Mouse (Mus musculus): ENCODE results near the gene Enthd1.
"Not testable (repeated sequence)": the region's sequence is repeated elsewhere in the genome, so short reads cannot be mapped to it uniquely, and the experiment has no call there.

Gene Enthd1

DNA sequence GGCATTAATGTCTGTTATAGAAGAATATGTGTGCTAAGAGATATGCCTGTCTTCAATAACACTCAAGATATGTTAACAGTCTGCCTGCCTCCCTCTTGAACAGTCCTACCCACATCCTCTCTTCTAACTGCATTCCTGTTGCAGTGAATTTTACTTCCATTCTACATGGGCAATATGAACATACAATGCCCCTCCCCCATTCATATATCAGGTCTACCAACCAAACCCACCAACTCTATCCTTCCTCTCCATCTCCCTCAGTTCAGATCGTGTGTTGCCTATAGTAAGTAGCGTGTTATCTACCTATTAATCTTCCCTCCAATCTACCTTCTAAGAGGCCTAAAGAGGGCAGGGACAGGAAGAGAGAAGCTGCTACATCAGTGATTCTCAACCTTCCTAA lies 26.9 kb downstream of the Enthd1 start:
- DNase-seq (ENCODE audit: low read depth, low spot score): no peak

DNA sequence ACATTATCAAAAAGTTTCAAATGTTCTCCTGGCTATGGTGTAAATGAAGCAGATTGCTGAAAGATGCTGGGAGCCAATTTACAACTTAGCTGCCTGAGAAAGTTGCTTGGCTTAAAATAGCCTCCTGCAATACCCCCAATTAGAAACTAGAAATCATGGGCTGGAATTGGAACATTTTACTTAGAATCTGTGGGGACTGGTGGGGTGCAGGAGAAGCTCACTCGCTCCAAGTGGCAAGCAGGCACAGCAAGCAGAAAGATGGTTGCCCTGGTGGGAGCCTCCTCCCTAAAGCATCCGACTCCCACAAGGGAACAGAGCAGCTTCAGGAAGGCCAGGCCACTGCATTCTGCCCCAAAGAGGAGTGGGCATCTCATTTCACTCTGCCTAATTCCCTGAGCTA lies 28.9 kb downstream of the Enthd1 start:
- no peak for DNase-seq (ENCODE audit: low read depth, low spot score)

DNA sequence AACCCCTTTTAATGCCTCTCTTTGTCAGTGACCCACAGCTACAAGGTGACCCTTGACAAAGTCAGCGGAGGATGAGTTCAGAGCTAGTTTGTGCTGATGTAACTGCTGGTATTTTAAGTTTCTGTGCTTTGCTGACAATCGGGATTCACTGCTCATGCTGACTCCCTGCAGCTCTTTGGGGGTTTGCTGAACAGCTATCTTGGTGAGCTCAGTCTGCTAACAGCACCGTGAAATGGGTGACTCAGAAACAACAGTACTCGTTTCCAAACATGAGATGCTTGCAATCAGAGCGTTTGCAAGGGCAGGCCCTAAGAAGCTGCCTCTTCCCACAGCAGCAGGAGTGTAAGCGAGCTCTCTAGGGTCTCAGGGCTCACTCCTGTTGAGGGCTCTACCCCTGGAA lies 31.7 kb downstream of the Enthd1 start:
- no peak for DNase-seq (ENCODE audit: low read depth, low spot score)

DNA sequence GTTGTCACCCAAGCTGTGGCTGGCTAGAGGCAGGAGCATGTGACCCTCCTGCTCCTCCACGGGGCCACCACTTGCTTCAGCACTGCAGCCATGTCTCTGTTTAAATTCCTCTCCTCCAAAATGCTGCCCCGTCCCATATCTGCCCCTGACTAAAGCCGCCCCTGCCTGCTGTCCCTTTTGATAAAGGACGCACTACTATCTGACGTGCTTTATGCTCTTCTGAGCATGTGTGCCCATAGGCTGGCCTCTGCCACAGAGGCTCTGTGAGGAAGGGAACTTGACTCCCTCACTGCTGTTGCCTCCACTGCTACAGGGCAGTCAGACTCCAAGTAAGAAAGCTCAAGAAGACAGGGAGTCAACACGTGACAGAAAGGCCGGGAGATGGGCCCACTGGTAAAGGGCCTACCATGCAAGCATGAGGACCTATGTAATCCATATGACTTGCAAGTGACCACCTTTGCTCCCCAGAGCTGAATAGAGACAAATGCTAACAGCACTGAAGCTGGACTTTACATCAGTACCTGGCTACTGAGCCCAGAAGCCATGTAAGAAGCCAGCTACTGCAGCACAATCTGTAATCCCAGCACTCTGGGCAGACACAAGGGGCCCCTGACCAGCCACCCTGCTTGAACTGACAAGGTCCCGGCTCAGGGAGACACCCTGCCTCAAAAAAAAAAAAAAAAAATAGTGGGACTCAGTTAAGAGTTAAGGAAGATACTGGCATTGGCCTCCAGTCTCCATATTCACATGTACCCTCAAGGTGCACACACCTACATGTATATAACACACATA lies 32.5 kb downstream of the Enthd1 start:
- no peak for DNase-seq (ENCODE audit: low read depth, low spot score)

DNA sequence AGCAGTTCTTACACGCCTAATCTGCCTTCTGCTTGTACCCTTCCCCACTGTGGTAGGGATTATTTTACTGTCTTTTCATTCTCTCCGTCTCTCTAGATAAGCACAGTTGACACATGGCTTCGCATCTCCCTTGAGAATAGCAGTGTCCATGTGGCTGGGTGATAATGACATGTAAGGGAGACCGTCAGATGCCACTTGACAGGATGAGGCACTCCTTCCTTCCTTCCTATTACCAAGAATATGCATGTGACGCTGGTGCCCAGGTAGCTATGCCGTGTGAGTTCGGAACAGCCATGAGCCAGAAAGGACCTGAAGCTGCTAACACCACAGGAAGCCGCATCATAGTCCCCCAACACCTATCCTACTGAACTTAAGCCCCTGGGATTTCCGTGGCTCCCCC lies 33.9 kb downstream of the Enthd1 start:
- DNase-seq (ENCODE audit: low read depth, low spot score): no peak

DNA sequence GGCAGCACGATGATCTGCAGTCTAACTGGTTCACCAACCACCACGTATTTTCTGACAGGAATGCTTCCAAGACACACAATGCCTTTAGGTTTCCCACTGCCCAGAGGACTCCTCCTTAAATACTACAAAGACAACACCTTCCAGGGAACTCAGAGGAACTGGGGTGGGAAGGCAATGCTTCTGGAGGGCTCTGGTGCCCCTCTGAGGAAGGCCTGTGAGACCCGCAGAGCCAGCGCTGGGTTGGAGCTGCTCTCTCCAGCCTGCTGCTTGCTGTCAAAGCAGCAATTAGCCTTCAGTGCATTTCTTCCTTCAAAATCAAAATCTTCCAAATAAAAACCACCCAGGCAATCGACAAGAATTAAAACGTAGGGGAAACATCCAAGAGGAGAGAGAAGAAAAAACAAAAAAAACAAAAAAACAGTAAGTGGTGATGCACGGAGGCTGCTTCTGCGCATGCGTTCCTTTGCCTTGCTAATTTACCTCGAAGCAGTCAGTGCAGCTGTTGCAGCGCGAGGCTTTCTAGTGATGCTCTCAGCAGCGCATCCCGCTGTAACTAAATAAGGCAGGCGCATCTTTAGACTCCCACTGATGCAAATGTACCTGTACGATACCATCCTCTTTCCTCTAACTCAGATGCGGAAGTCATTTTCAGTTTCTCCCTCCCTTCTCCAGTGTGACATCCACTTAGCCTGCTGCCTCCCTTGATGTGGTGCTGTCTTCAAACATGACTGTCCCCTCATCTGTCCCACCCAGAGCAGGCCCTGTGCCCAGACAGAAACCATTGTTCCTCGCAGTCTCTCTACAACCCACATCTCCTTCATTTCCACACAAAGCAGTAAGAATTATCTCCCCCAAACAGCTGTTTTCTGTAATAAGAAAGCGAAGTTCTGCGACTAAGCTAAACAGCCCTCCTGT lies 34.7 kb downstream of the Enthd1 start:
- peak; percentile 67 for DNase-seq (ENCODE audit: low read depth, low spot score)

DNA sequence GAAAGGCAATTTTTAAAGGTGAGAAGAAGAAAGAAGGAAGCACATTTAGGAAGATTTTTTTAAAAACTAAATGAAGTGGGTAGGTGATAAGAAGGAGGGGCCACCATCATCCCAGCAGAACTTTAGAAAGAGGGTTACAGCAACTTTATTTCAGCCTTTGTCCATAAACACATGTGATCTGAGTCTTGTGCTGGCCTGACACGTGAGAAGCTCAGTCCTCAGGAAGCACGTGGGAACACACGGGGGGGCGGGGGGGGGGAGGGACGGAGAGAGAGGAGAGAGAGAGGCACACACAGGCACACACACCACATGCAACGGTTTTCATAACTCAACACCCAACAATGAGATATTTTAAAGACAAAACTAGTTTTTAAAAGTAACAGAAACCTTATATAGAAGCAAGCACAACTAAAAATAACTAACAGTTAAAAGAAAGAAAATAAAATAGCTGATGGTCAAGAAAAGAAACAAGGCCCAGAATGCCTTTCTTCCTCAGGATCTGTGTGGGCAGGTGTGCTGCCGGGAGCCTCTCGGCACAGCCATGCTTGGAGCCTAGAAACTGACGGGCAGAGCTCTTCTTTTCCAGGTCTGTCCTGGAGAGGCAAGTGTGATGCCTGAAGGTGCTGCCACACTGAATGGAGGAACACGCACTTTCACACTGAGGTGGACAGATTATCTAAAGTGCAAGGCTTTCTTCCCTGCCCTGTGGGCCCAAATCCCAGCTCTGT lies 43.1 kb downstream of the Enthd1 start:
- no peak for DNase-seq (ENCODE audit: low read depth, low spot score)

DNA sequence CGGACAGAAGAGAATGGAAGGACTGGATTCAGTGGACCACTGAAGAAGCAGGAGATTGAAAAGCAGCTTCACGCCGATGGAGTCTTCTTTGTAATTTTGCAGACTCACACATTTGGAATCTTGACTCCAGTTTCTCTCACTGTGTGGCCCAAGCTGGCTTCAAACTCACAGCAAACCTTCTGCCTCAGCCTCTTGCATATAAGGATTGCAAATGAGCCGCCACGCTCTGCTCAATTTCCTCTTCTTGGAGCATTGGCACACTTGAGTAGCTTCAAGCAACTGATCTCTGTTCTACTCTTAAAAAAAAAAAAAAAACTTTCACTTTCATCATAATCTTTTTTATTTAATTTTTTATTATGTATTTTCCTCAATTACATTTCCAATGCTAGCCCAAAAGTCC lies 45.0 kb downstream of the Enthd1 start:
- DNase-seq (ENCODE audit: low read depth, low spot score): peak; percentile 22

DNA sequence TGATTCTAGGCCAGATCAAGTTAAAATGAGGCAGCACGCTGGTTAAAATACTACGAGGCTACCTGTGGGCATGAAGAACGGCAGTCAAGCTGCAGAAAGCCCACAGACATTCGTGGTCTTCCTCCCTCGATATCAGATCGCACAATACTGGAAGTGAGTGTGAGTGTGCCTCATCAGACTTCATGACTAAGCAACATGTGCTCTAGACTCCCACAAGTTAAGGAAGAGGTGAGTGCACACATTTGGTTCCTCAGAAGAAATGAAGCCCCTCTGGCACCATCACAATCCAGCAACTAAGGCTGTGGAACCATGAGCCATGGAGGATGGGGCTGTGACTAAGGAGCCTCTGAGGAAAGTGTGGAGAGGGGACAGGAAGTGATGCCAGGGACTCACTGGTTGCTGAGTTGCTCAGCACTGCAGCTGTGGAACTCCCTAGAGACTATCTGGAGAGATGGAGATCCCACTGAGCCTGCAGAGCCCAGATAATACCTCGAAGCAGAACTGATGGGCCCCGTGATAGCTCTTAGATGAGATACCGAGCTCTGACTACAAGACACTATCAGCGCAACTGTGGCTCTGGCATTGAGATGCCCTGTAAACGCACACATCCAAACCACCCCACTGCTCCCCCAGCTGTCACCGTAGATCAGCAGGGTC lies 46.3 kb downstream of the Enthd1 start:
- no peak for DNase-seq (ENCODE audit: low read depth, low spot score)

DNA sequence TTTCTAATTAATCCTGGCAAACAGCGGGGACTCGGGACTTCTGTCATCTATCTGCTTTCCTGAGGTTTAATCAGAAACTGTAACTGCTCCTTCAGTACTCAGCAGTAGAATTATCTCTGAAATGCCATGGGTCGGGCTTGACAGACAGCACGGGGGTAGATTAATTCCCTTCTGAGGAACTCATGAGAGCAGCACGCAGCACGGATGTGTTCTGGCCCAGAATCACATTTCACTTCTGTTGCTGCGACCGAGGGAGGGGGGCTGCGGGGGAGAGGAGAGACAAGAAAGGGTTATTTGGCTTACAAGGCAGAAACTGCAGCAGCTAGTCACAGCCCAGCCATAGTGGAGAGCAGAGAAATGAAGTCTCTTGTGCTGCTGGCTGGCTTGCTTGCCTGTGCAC lies 47.0 kb downstream of the Enthd1 start:
- no peak for DNase-seq (ENCODE audit: low read depth, low spot score)

DNA sequence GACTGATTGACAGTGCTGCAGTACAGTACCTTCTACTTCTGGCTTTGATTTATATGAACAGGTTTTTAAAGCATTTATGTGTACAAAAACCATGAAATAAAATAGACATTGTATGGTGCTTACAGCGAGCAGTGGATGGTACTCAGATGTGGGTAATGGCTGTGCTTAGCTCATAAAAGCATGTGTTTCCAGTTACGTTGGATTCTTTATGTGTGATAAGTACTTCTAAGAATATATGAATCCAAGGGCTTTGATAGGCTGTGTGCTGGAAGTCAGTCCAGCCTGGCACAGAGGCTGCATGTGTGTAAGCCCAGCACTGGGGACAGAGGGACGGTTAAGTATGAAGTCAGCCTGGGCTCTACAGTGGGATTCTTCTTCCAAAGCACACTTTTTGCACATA lies 48.4 kb downstream of the Enthd1 start:
- DNase-seq (ENCODE audit: low read depth, low spot score): no peak

DNA sequence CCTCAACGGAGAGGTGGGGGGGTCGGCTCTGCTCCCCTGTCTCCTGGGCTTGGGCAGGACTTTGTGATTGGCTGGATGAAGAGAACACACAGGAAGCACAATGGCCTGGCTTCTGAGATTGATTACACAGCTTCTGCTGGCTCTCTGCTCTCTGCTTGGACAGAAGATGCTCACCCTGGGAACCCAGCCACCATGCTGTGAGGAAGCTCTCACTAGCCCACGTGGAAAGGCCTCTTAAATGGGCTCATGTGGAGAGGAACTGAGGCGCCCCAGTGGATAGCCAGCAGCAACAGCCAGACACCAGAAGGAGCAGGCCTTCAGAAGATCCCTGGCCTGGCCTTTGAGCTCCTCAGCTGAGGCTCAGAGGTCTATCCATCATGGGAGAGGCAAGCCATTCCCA lies 59.9 kb downstream of the Enthd1 start:
- no peak for DNase-seq (ENCODE audit: low read depth, low spot score)

DNA sequence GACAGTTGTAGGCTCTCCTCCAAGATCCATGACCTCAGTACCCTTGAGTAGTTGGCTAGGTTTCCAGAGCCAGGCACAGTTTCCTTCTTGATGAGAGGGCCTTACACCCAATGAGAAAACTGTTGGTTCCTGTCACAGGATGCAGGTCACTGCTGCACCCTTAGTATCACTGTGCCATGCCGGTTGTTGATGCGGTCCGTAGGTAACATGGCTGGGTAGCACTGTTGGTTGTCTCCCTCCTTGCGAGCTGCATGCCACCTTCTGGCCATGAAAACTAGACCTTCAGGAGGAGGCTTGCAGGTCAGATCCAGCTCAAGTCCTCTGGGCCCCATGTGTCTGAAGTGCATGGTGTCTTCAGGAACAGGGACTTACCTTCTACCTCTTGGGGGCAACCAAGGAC lies 61.8 kb downstream of the Enthd1 start:
- not testable (repeated sequence) for DNase-seq (ENCODE audit: low read depth, low spot score)

DNA sequence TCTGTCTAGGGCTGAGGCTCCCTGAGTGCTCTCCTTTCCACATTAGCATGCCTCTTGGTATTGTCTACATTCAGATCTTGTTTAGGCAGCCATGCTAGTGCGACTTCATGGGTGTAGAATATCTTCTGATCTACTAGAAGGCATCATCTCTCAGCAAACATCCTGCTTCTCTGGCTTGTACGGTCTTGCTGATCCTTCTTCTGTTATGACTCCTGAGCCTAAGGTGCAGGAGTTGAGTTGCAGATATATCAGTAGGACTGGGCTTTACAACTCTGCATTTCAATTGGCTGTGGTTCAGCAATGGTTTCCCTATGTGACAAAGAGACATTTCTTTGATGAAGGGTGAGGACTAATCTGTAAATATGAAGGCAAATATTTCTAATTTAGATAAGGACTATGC lies 62.2 kb downstream of the Enthd1 start:
- no peak for DNase-seq (ENCODE audit: low read depth, low spot score)

DNA sequence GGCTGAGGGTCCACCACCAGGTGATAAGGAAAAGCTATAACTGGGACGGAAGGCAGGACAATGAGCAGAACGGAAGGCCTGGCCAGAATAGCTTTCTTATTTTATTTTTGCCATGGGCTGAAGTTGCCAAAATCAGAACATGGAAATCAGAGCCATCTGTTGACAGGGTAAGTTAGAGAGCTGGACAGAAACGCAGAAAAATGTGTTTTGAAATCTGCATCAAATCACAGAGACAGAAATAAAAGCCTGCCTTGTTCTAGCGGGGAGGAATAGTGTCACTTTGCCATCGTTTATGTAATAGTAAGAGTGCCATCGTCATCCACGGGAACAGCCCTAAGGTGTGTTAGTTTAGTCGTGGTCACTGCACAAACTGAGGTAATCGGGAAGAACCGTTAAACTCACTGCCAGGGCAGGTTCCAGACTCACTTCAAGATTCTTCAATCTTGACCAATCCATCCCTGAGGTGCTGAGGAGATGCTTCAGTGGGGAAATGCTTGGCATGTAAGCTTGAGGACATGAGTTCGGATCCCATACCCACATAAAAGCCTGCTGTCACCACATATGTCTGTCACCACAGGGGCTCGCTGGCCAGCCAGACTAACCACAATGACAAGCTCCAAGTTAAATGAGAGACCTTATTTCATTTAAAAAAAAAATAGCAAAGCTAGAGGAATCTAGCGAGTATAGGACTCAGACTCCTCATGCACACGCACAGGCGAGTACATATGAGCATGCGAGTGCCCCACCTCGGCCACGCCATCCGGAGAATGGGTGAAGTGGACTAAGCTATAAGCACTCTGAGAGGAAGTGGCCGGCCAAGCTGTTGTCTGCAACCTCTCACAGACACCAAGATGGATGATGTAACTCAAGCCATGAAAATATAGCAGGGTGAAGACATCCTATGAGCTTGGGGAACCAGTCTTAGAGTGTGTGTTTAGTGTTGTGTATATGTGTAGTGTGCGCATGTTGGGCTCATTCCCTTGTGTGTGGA lies 63.6 kb downstream of the Enthd1 start:
- no peak for DNase-seq (ENCODE audit: low read depth, low spot score)

DNA sequence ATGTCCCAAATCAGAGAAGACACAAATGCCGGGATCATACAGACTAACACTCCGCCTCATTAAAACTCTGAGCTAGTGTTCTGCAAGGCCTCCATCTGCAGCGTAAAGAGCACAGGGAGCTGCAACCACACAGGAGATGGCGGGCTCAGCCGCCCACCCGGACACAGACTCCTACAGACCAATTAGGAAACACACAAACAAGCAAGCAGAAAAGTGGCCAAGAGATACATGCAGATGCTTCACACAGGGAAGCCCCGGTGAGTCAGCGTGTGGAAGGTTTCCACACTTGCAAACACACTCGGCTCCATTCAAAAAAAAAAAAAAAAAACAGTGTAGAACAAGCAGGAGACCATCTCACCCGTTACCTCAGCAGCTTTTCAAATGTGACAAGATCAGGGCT lies 64.5 kb downstream of the Enthd1 start:
- DNase-seq (ENCODE audit: low read depth, low spot score): no peak

DNA sequence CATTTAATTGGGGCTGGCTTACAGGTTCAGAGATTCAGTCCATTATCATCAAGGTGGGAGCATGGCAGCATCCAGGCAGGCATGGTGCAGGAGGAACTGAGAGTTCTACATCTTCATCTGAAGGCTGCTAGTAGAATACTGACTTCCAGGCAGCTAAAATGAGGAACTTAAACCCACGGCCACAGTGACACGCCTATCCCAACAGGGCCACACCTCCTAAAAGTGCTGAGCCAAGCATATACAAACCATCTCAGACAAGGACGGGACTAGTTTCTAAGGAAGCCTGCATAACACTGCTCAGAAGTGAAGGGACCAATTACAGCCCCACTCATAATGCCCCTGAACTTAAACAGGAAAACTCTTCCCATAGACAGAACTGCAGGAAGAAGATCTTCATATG lies 67.2 kb downstream of the Enthd1 start:
- peak; percentile 63 for DNase-seq (ENCODE audit: low read depth, low spot score)

DNA sequence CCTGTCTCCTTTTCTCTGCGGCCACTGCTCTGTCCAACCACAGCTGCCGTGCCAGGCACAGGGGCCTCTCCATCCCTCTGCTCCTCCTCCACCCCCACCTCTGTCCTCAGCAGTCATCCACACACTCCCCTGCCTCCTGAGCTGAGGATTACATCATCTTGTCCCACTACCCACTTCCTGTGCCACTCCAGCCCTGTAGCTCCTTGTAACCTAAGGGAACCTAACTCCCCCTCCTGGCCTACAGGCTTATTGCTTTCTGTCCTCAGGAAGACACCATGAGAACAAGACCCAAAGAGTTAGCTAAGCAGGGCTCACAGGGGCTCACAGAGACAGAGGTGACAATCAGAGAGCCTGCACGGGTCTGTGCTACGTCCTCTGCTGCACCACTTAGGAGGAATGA lies 73.5 kb downstream of the Enthd1 start:
- DNase-seq (ENCODE audit: low read depth, low spot score): peak; percentile 16

DNA sequence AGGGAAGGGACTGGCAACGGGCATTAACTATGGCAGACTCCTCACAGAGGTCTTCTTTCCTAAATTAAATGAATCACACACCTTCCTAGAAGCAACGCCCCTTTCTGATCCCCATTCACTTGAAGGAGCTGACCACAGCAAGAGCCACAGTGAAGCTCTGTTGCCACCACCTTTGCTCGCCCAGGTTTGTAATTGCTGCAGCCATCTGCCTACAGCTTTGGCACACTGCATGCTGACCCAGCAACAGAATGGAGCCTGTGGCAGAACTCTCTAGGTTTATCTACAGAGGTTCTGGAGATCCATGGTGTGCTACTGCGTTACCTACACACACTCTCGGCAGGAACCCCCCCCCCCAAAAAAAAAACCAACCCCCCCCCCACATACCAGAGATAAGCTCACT lies 74.8 kb downstream of the Enthd1 start:
- DNase-seq (ENCODE audit: low read depth, low spot score): no peak

DNA sequence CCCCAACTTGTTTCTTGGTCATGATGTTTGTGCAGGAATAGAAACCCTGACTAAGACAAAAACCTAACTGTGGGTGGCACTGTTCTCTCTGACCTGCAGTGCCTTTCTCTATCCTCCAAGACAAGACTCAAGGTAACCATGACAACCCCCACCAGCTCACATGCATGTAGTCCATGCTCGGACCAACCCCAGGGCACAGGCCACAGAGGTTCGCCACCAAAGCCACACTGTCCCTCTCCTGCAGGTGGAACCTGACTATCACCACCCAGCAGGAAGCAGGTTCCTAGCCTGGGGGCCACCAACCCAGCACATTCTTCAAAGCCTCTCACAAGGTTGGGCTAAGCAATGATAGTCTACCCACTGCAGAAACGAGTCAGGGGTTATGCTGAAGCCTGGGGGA lies 76.3 kb downstream of the Enthd1 start:
- DNase-seq (ENCODE audit: low read depth, low spot score): no peak

DNA sequence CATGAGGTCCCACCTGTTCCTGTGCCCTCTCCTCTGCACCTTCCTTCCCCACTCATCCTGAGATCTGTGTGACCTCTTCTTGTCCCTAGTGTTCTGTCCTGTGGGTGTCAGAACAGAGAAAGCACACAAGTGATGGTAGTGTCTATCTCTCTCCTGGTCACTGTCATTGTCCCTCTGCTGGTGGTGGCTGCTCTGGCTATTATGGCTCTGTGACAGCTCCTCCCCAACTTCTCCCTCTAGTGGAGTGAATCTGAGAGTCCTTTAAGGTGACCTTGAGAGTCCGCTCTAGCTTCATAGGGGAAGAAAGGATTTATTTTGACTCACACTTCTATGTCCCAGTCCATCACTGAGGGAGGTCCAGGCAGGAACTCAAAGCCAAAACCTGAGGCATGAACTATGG lies 79.4 kb downstream of the Enthd1 start:
- peak; percentile 9 for DNase-seq (ENCODE audit: low read depth, low spot score)

Measured in A20 (cell line).